Mouse (Mus musculus) adrenal gland (tissue): ENCODE results near the gene Vmn1r180.
"Not testable (repeated sequence)": the region's sequence is repeated elsewhere in the genome, so short reads cannot be mapped to it uniquely, and the experiment has no call there.

ENCODE experiments used
- intact Hi-C: fragments of 180-260 bp; cut with DNase I; formaldehyde crosslinking; loops from one replicate; pipeline ENCODE4 v1.15.1; 2025
- long read RNA-seq, 2 experiments: library from polyadenylated mRNA; unstranded; transcript quantifications; one replicate each; pipeline ENCODE4 v2.0.0; 2020; ENCODE audit warnings: borderline replicate concordance in 1 of 2; ENCODE audit not compliant: insufficient replicate concordance in 1 of 2

The Vmn1r180 gene
- long read RNA-seq, experiment 1: 0 reads
- long read RNA-seq, experiment 2: 0 reads

GRCm38 (mm10) chr7:23950332-23950731 lies at the start of gene Vmn1r180:
TSS of gene Vmn1r180 (plus strand) at chr7:23950632.
- intact Hi-C loops: no loop called here

- intact Hi-C loops: no loop called here
Measured at GRCm38 (mm10) chr7:23926678-23927077, 23.8 kb upstream of the Vmn1r180 start, which contains the start of gene Vmn1r179. TSS of gene Vmn1r179 (plus strand) at chr7:23926978.

GRCm38 (mm10) chr7:23968044-23968443 lies 17.6 kb downstream of the Vmn1r180 start:
- intact Hi-C loops: loop anchor here (5.0 to 10.0 kb wide), 3 partner anchors 237 to 439 kb away; no protein-coding TSS in a partner anchor

- intact Hi-C loops: not testable (repeated sequence)
Measured at GRCm38 (mm10) chr7:23974315-23974714, 23.9 kb downstream of the Vmn1r180 start, which contains the start of gene Vmn1r181. TSS of gene Vmn1r181 (plus strand) at chr7:23974615.

- intact Hi-C loops: no loop called here
Measured at GRCm38 (mm10) chr7:24001391-24001790, 51.0 kb downstream of the Vmn1r180 start, which contains the start of gene V1rd19. TSS of gene V1rd19 (plus strand) at chr7:24001691.
